Mouse (Mus musculus): ENCODE measurements around the gene Aldh3a1. TPM values are rescaled to one million over a fixed set of nuclear protein-coding genes. Genes with fewer than 3 reads are reported as not detected.

Gene Aldh3a1
- polyA plus RNA-seq, 1 experiment from 2014 or later, result 1.5 TPM

GRCm38 (mm10) chr11:61224234-61224744 lies 17.0 kb downstream of the Aldh3a1 start:
- no peak overlapping the region for H3K27ac ChIP-seq
- no peak overlapping the region for H3K9ac ChIP-seq
- no peak overlapping the region for H3K4me3 ChIP-seq
- no peaks in the 10 kb centered on the region for H3K27me3 ChIP-seq
- H3K4me2 ChIP-seq, result no peak overlapping the region
- no peaks in the 10 kb centered on the region for H3K9me3 ChIP-seq
- 76% methylated on average over 6 of the region's 6 CpGs for WGBS
- no peak for ATAC-seq (ENCODE audit: insufficient number of reproducible peaks, low FRiP score, low TSS enrichment, low read depth)
- peaks cover 3% of the 10 kb centered on the region for H3K4me1 ChIP-seq
- H3K36me3 ChIP-seq, result no peaks in the 10 kb centered on the region

- Histone ChIP-seq H3K4me2 (no peak overlapping the region), H3K9me3 (no peaks in the 10 kb centered on the region), H3K4me1 (peaks cover 3% of the 10 kb centered on the region), H3K9ac (no peak overlapping the region), H3K36me3 (no peaks in the 10 kb centered on the region), H3K27ac (no peak overlapping the region), H3K4me3 (no peak overlapping the region), H3K27me3 (no peaks in the 10 kb centered on the region)
- 82% methylated on average over 10 of the region's 10 CpGs for WGBS
- ATAC-seq (ENCODE audit: insufficient number of reproducible peaks, low FRiP score, low TSS enrichment, low read depth), result no peak
These were observed 17.6 kb downstream of the Aldh3a1 start for GRCm38 (mm10) chr11:61224907-61225306.

- H3K36me3 ChIP-seq, result no peaks in the 10 kb centered on the region
- no peaks in the 10 kb centered on the region for H3K9me3 ChIP-seq
- no peak overlapping the region for H3K4me3 ChIP-seq
- peaks cover 3% of the 10 kb centered on the region for H3K4me1 ChIP-seq
- 73% methylated on average over 4 of the region's 4 CpGs for WGBS
- no peak overlapping the region for H3K27ac ChIP-seq
- no peaks in the 10 kb centered on the region for H3K27me3 ChIP-seq
- no peak overlapping the region for H3K4me2 ChIP-seq
- ATAC-seq (ENCODE audit: insufficient number of reproducible peaks, low FRiP score, low TSS enrichment, low read depth), result no peak
- H3K9ac ChIP-seq, result no peak overlapping the region
These were observed 18.2 kb downstream of the Aldh3a1 start for GRCm38 (mm10) chr11:61225511-61225910.

- H3K27me3 ChIP-seq, result no peaks in the 10 kb centered on the region
- no peak overlapping the region for H3K4me2 ChIP-seq
- no peak overlapping the region for H3K27ac ChIP-seq
- no peaks in the 10 kb centered on the region for H3K9me3 ChIP-seq
- no peak overlapping the region for H3K4me3 ChIP-seq
- H3K4me1 ChIP-seq, result peaks cover 5% of the 10 kb centered on the region
- no peak overlapping the region for H3K9ac ChIP-seq
- 73% methylated on average over 6 of the region's 6 CpGs for WGBS
- no peak for ATAC-seq (ENCODE audit: insufficient number of reproducible peaks, low FRiP score, low TSS enrichment, low read depth)
- H3K36me3 ChIP-seq, result no peaks in the 10 kb centered on the region
These were observed 18.6 kb downstream of the Aldh3a1 start for GRCm38 (mm10) chr11:61225941-61226412.

GRCm38 (mm10) chr11:61227816-61228215 lies 20.5 kb downstream of the Aldh3a1 start:
- Histone ChIP-seq H3K4me3 (no peak overlapping the region), H3K9ac (no peak overlapping the region), H3K9me3 (no peaks in the 10 kb centered on the region), H3K27me3 (no peaks in the 10 kb centered on the region), H3K4me2 (no peak overlapping the region), H3K36me3 (no peaks in the 10 kb centered on the region), H3K4me1 (peaks cover 16% of the 10 kb centered on the region), H3K27ac (no peak overlapping the region)
- WGBS, result 78% methylated on average over 8 of the region's 8 CpGs
- no peak for ATAC-seq (ENCODE audit: insufficient number of reproducible peaks, low FRiP score, low TSS enrichment, low read depth)

- Histone ChIP-seq H3K4me2 (no peak overlapping the region), H3K9me3 (no peaks in the 10 kb centered on the region), H3K36me3 (no peaks in the 10 kb centered on the region), H3K4me1 (peaks cover 16% of the 10 kb centered on the region), H3K4me3 (no peak overlapping the region), H3K27me3 (no peaks in the 10 kb centered on the region), H3K27ac (no peak overlapping the region), H3K9ac (no peak overlapping the region)
- ATAC-seq (ENCODE audit: insufficient number of reproducible peaks, low FRiP score, low TSS enrichment, low read depth), result no peak
- WGBS, result 76% methylated on average over 3 of the region's 3 CpGs
These were observed 21.1 kb downstream of the Aldh3a1 start for GRCm38 (mm10) chr11:61228406-61228805.

GRCm38 (mm10) chr11:61231329-61231728 lies 24.0 kb downstream of the Aldh3a1 start:
- ATAC-seq (ENCODE audit: insufficient number of reproducible peaks, low FRiP score, low TSS enrichment, low read depth), result 0 out of 2 replicates have a peak, but pooled peaks have one; percentile 48
- Histone ChIP-seq H3K9me3 (no peaks in the 10 kb centered on the region), H3K36me3 (no peaks in the 10 kb centered on the region), H3K4me3 (0 out of 2 replicates have a peak overlapping the region, but pooled peaks have one; percentile 11), H3K27ac (no peak overlapping the region), H3K9ac (no peak overlapping the region), H3K27me3 (no peaks in the 10 kb centered on the region), H3K4me2 (peak overlapping the region; percentile 33), H3K4me1 (peaks cover 13% of the 10 kb centered on the region)
- 1% methylated on average over 9 of the region's 9 CpGs for WGBS

- Histone ChIP-seq H3K27me3 (no peaks in the 10 kb centered on the region), H3K4me2 (no peak overlapping the region), H3K27ac (no peak overlapping the region), H3K4me1 (peaks cover 13% of the 10 kb centered on the region), H3K36me3 (no peaks in the 10 kb centered on the region), H3K9me3 (no peaks in the 10 kb centered on the region), H3K9ac (no peak overlapping the region), H3K4me3 (no peak overlapping the region)
- WGBS, result 38% methylated on average over 5 of the region's 5 CpGs
- no peak for ATAC-seq (ENCODE audit: insufficient number of reproducible peaks, low FRiP score, low TSS enrichment, low read depth)
These were observed 26.8 kb downstream of the Aldh3a1 start for GRCm38 (mm10) chr11:61234174-61234573.

GRCm38 (mm10) chr11:61236015-61236414 lies 28.7 kb downstream of the Aldh3a1 start:
- H3K4me1 ChIP-seq, result peaks cover 11% of the 10 kb centered on the region
- no peak overlapping the region for H3K9ac ChIP-seq
- no peaks in the 10 kb centered on the region for H3K27me3 ChIP-seq
- H3K4me2 ChIP-seq, result no peak overlapping the region
- ATAC-seq (ENCODE audit: insufficient number of reproducible peaks, low FRiP score, low TSS enrichment, low read depth), result no peak
- no peaks in the 10 kb centered on the region for H3K9me3 ChIP-seq
- no peaks in the 10 kb centered on the region for H3K36me3 ChIP-seq
- no peak overlapping the region for H3K4me3 ChIP-seq
- no peak overlapping the region for H3K27ac ChIP-seq
- 87% methylated on average over 3 of the region's 3 CpGs for WGBS

- no peak for ATAC-seq (ENCODE audit: insufficient number of reproducible peaks, low FRiP score, low TSS enrichment, low read depth)
- no peak overlapping the region for H3K9ac ChIP-seq
- WGBS, result 82% methylated on average over 7 of the region's 7 CpGs
These were observed 37.1 kb downstream of the Aldh3a1 start for GRCm38 (mm10) chr11:61244406-61244805.

GRCm38 (mm10) chr11:61251741-61252140 lies 44.4 kb downstream of the Aldh3a1 start:
- WGBS, result 89% methylated on average over 10 of the region's 10 CpGs

More at GRCm38 (mm10) chr11:61244406-61244805, 37.1 kb downstream of the Aldh3a1 start:
- Histone ChIP-seq H3K4me2 (no peak overlapping the region), H3K27ac (no peak overlapping the region), H3K9me3 (no peaks in the 10 kb centered on the region), H3K27me3 (no peaks in the 10 kb centered on the region), H3K4me1 (no peaks in the 10 kb centered on the region), H3K36me3 (peaks cover 30% of the 10 kb centered on the region), H3K4me3 (no peak overlapping the region)

GRCm38 (mm10) chr11:61252807-61253206 lies 45.5 kb downstream of the Aldh3a1 start:
- Histone ChIP-seq H3K4me2 (no peak overlapping the region), H3K36me3 (peaks cover 84% of the 10 kb centered on the region), H3K4me1 (no peaks in the 10 kb centered on the region), H3K27ac (no peak overlapping the region), H3K9ac (no peak overlapping the region), H3K4me3 (no peak overlapping the region), H3K27me3 (no peaks in the 10 kb centered on the region), H3K9me3 (no peaks in the 10 kb centered on the region)
- 92% methylated on average over 12 of the region's 12 CpGs for WGBS
- ATAC-seq (ENCODE audit: insufficient number of reproducible peaks, low FRiP score, low TSS enrichment, low read depth), result no peak

More at GRCm38 (mm10) chr11:61251741-61252140, 44.4 kb downstream of the Aldh3a1 start:
- H3K9ac ChIP-seq, result no peak overlapping the region
- peaks cover 77% of the 10 kb centered on the region for H3K36me3 ChIP-seq
- no peak overlapping the region for H3K27ac ChIP-seq
- no peaks in the 10 kb centered on the region for H3K4me1 ChIP-seq
- H3K4me2 ChIP-seq, result no peak overlapping the region
- ATAC-seq (ENCODE audit: insufficient number of reproducible peaks, low FRiP score, low TSS enrichment, low read depth), result no peak
- no peak overlapping the region for H3K4me3 ChIP-seq
- no peaks in the 10 kb centered on the region for H3K27me3 ChIP-seq
- H3K9me3 ChIP-seq, result no peaks in the 10 kb centered on the region

- WGBS, result 92% methylated on average over 6 of the region's 6 CpGs
- Histone ChIP-seq H3K9ac (no peak overlapping the region), H3K4me3 (no peak overlapping the region), H3K36me3 (peaks cover 81% of the 10 kb centered on the region), H3K27ac (no peak overlapping the region), H3K4me2 (no peak overlapping the region), H3K27me3 (no peaks in the 10 kb centered on the region), H3K4me1 (no peaks in the 10 kb centered on the region), H3K9me3 (no peaks in the 10 kb centered on the region)
- no peak for ATAC-seq (ENCODE audit: insufficient number of reproducible peaks, low FRiP score, low TSS enrichment, low read depth)
These were observed 51.8 kb downstream of the Aldh3a1 start for GRCm38 (mm10) chr11:61259106-61259505.

All from limb, embryonic 15.5 days (tissue).